Mouse (Mus musculus): ENCODE results near the gene Ldlrad3. TPM values are rescaled to one million over a fixed set of nuclear protein-coding genes. Genes with fewer than 3 reads are reported as not detected.

Gene Ldlrad3
- 10 to 100 TPM; 16.6 to 30.6 TPM for total RNA-seq (2023)

DNA sequence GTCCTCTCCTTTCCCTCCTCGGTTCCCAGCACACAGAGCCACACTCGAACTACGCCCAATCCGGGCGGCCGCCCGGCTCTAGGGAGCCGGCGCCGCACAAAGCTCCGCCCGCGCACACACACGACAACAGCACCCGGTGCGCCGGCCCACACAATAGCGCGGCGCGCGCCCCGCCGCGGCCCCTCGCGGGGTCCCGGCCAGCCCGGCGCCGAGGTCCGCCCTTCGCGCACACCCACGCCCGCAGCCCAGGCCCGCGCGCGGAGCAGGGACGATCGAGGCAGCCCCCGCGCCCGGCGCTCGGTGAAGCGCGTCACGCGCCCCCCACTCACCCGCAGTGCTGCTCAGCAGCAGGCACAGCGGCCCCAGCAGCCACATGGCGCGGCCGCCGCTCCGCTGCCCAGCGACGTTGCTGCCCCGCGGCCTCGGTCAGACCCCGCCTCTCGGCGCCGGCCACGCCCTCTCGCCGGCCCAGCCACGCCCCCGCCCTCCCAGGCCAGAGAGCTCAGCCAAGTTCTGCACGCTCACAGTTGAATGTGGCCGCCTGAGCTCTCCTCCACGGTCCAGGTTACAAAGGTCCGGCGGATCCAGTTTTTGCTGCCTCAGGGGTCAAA is at the start of gene Ldlrad3:
TSS of gene Ldlrad3 (minus strand) at position 435 of the 611 bp plus-strand sequence.

Other genes starting within 250 kb of the Ldlrad3 start
- gene Trim44, start 221.4 kb upstream of the Ldlrad3 start, total RNA-seq (2023) = 10 to 100 TPM; 10.9 to 11.5 TPM